In the genomic region with DNA sequence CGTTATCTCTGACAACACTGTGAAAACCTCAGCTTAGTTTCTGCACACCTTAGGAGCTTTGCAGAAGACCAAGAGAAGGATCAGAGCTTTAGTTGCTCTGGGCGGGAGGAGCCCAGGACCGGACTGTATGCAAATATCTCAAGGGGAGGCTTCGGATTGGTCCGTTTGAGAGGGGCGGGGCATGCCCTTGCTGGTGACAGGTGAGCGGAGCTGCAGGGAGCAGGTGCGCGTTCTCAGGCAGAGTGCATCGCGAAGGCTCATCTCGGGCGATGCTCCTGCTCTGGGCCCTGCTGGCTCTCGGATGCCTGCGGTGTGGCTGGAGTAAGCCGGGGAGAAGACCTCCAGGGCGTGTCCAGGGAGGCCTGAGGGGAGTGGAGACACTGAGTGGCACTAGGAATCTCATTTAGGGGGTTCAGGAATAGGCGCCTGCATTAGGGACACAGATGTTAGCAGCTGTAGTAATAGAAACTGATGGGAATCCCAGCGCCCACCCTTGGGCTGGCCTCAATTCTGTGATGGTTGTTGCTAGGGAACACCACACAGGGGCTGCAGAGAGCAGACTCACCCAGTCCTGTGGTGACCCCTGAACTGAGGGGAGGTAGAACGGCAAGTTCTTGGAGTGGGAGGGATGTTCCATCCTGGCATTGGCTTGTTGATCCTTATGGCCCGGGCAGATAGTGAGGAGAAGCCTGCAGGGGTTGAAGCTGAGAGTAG, we compare ENCODE assay signal across 8 mouse cellular contexts. TPM values are rescaled to one million over a fixed set of nuclear protein-coding genes. Genes with fewer than 3 reads are reported as not detected.
A peak's percentile ranks its signal among the peaks of the same experiment; 100 is the strongest.
DNase-seq lines count a peak whose midpoint lies in the region; ATAC-seq and TF ChIP-seq lines count a peak whose summit lies in the region.

TSS of gene Upk3a (plus strand) at position 191 of the 714 bp plus-strand sequence.

- H3K27ac ChIP-seq in heart, embryonic 13.5 days (replicated peaks): no peak within 1 kb of the TSS
- no peak within 1 kb of the TSS for H3K27ac ChIP-seq in heart, adult 2 months
- peak within 1 kb of the TSS; percentile 69 for H3K27ac ChIP-seq in forebrain, embryonic 16.5 days (ENCODE audit: low read length)
- H3K27ac ChIP-seq in midbrain, embryonic 15.5 days: no peak within 1 kb of the TSS

- intact Hi-C loops in heart, adult 2 months (cut with DNase I): no loop called here

- TF ChIP-seq EP300 in heart, adult 2 months (IDR thresholded peaks at IDR 0.05; ENCODE audit: insufficient read depth, low read depth, low read length): no peak

- TF ChIP-seq CTCF in heart, adult 2 months (IDR thresholded peaks at IDR 0.05): no peak

- H3K79me2 ChIP-seq in heart, adult 2 months (replicated peaks; ENCODE audit: control insufficient read depth, insufficient read depth, low read length): no peaks in the 10 kb centered on the region

- no peak within 1 kb of the TSS for H3K9ac ChIP-seq in heart, embryonic 13.5 days
- no peak within 1 kb of the TSS for H3K9ac ChIP-seq in heart, adult 2 months (ENCODE audit: low read depth, low read length)
- no peak within 1 kb of the TSS for H3K9ac ChIP-seq in forebrain, embryonic 16.5 days (replicated peaks; ENCODE audit: low read depth, low read length)
- no peak within 1 kb of the TSS for H3K9ac ChIP-seq in midbrain, embryonic 15.5 days

- peak within 1 kb of the TSS; percentile 20 for H3K4me2 ChIP-seq in heart, embryonic 13.5 days
- H3K4me2 ChIP-seq in forebrain, embryonic 16.5 days (ENCODE audit: low read length): peak within 1 kb of the TSS; percentile 28; the same call in 1 of the 2 replicates
- H3K4me2 ChIP-seq in midbrain, embryonic 15.5 days: peak within 1 kb of the TSS; percentile 44

- no peaks in the 10 kb centered on the region for H3K36me3 ChIP-seq in heart, embryonic 13.5 days
- no peaks in the 10 kb centered on the region for H3K36me3 ChIP-seq in heart, adult 2 months (ENCODE audit: control insufficient read depth, insufficient read depth, low read length)
- H3K36me3 ChIP-seq in forebrain, embryonic 16.5 days (ENCODE audit: control insufficient read depth, insufficient read depth): no peaks in the 10 kb centered on the region
- no peaks in the 10 kb centered on the region for H3K36me3 ChIP-seq in midbrain, embryonic 15.5 days (replicated peaks)

- no peak for TF ChIP-seq POLR2A in heart, adult 2 months (IDR thresholded peaks at IDR 0.05; ENCODE audit: insufficient read depth, low read depth, low read length)

- no peak for ATAC-seq in heart, embryonic 13.5 days (ENCODE audit: extremely low read depth, insufficient number of reproducible peaks, low FRiP score, low TSS enrichment)
- ATAC-seq in forebrain, embryonic 16.5 days: no peak
- ATAC-seq in midbrain, embryonic 15.5 days (replicated peaks): 0 out of 2 replicates have a peak, but pooled peaks have one; percentile 11
- ATAC-seq in erythroid progenitor cell, adult 5-6 weeks (replicated peaks; ENCODE audit: low FRiP score, poor library complexity, severe bottlenecking): no peak

- H3K27me3 ChIP-seq in heart, embryonic 13.5 days (replicated peaks): peaks cover 31% of the 10 kb centered on the region
- peaks cover 2% of the 10 kb centered on the region; the same call in 1 of the 2 replicates for H3K27me3 ChIP-seq in heart, adult 2 months (ENCODE audit: control insufficient read depth, insufficient read depth, low read length)
- H3K27me3 ChIP-seq in forebrain, embryonic 16.5 days (replicated peaks; ENCODE audit: control insufficient read depth, insufficient read depth, low read length): no peaks in the 10 kb centered on the region
- peaks cover 3% of the 10 kb centered on the region; the same call in 1 of the 2 replicates for H3K27me3 ChIP-seq in midbrain, embryonic 15.5 days (replicated peaks)

- H3K4me3 ChIP-seq in heart, embryonic 13.5 days: no peak within 1 kb of the TSS
- no peak within 1 kb of the TSS for H3K4me3 ChIP-seq in heart, adult 2 months
- H3K4me3 ChIP-seq in forebrain, embryonic 16.5 days (replicated peaks; ENCODE audit: low read length): no peak within 1 kb of the TSS
- peak within 1 kb of the TSS; percentile 20 for H3K4me3 ChIP-seq in midbrain, embryonic 15.5 days

- H3K9me3 ChIP-seq in heart, embryonic 13.5 days: no peaks in the 10 kb centered on the region
- no peaks in the 10 kb centered on the region for H3K9me3 ChIP-seq in forebrain, embryonic 16.5 days (ENCODE audit: control insufficient read depth, low read length)
- no peaks in the 10 kb centered on the region for H3K9me3 ChIP-seq in midbrain, embryonic 15.5 days

- WGBS in heart, embryonic 13.5 days: 9% methylated on average over 21 of the region's 21 CpGs
- 22% methylated on average over 21 of the region's 21 CpGs for WGBS in heart, adult 2 months
- WGBS in forebrain, embryonic 16.5 days: 13% methylated on average over 16 of the region's 21 CpGs
- WGBS in midbrain, embryonic 15.5 days: 8% methylated on average over 21 of the region's 21 CpGs

- no peak for DNase-seq in heart, adult 2 months
- peak; percentile 64 to 82 for DNase-seq in kidney, postnatal 25 days
- no peak for DNase-seq in right cerebral cortex, adult 18-20 months
- no peak for DNase-seq in frontal cortex, postnatal 36 days (ENCODE audit: low spot score in 2 of 2)

- H3K4me1 ChIP-seq in heart, embryonic 13.5 days: peaks cover 31% of the 10 kb centered on the region
- H3K4me1 ChIP-seq in heart, adult 2 months (ENCODE audit: control insufficient read depth, insufficient read depth, low read length): no peaks in the 10 kb centered on the region
- H3K4me1 ChIP-seq in forebrain, embryonic 16.5 days (replicated peaks; ENCODE audit: control insufficient read depth, insufficient read depth, low read length): peaks cover 14% of the 10 kb centered on the region
- H3K4me1 ChIP-seq in midbrain, embryonic 15.5 days: peaks cover 10% of the 10 kb centered on the region

RNA-seq across cellular contexts. Expression of gene Upk3a, which starts in this region (rescaled TPM):
- 0.13 TPM in 1 of 2 replicates, not detected in the other for polyA plus RNA-seq in heart, embryonic 13.5 days (2015; fragmentation: Nextera tagmentation; extraction: Ambion mirVana)
- not detected for total RNA-seq in heart, adult 2 months (2021)
- 0.39 TPM in 1 of 2 replicates, not detected in the other for polyA plus RNA-seq in heart, adult 2 months (2012; rRNA removed)
- 0.83 and 1.1 TPM in 2 replicates for polyA plus RNA-seq in forebrain, embryonic 16.5 days (2015; fragmentation: Nextera tagmentation; extraction: Ambion mirVana)
- 0.83 and 1.2 TPM in 2 replicates for polyA plus RNA-seq in midbrain, embryonic 15.5 days (2015; fragmentation: Nextera tagmentation; extraction: Ambion mirVana)
- not detected in 2 replicates for total RNA-seq in erythroid progenitor cell, adult 5-6 weeks (2015; ENCODE audit: low replicate concordance)
- total RNA-seq in erythroid progenitor cell, adult 5-6 weeks (2017; ENCODE audit: low replicate concordance): not detected in 2 replicates

Comparison
In these comparisons a context has a peak if more than half of its experiments do, and no peak if none do; other contexts are left out.
1. DNase-seq: peak in kidney, postnatal 25 days (2 of 2); none in heart, adult 2 months (0 of 2), right cerebral cortex, adult 18-20 months (single experiment) and frontal cortex, postnatal 36 days (0 of 2).
2. Peak in every context shown above with its lines, with median percentiles within 50 percentile points of each other: H3K4me2 ChIP-seq.